Mouse (Mus musculus) heart, adult 2 months (tissue): ENCODE data around the gene Srek1ip1. TPM values are rescaled to one million over a fixed set of nuclear protein-coding genes. Genes with fewer than 3 reads are reported as not detected.

ENCODE experiments used
- DNase-seq, 2 experiments: peaks; one replicate each; pipeline ENCODE4 v3.0.0; 2021
- H3K27ac ChIP-seq: fragments of 200-600 bp; 2 replicates; pipeline ENCODE4 v1.8.1; 2022
- H3K27me3 ChIP-seq: fragments of 200-500 bp; 2 replicates; pipeline ENCODE4 v1.6.1; 2012; ENCODE audit warnings: mild to moderate bottlenecking, low read length, inconsistent platforms, mixed read lengths; ENCODE audit not compliant: control insufficient read depth, insufficient read depth
- H3K36me3 ChIP-seq: fragments of 200-500 bp; 2 replicates; pipeline ENCODE4 v1.6.1; 2012; ENCODE audit warnings: low read length, inconsistent platforms; ENCODE audit not compliant: control insufficient read depth, insufficient read depth
- H3K4me1 ChIP-seq: fragments of 200-500 bp; 2 replicates; pipeline ENCODE4 v1.6.1; 2011; ENCODE audit warnings: low read length; ENCODE audit not compliant: control insufficient read depth, insufficient read depth
- H3K4me3 ChIP-seq: fragments of 200-600 bp; 2 replicates; pipeline ENCODE4 v1.8.1; 2022
- H3K79me2 ChIP-seq: fragments of 200-500 bp; replicated peaks from 2 replicates; pipeline ENCODE4 v1.6.1; 2012; ENCODE audit warnings: mild to moderate bottlenecking, inconsistent platforms, low read length, moderate library complexity, mixed read lengths; ENCODE audit not compliant: control insufficient read depth, insufficient read depth
- H3K9ac ChIP-seq: fragments of 200-500 bp; 2 replicates; pipeline ENCODE4 v1.6.1; 2012; ENCODE audit warnings: low read depth, mild to moderate bottlenecking, control low read depth, inconsistent platforms, low read length, mixed read lengths
- CTCF ChIP-seq: fragments of 200-600 bp; IDR thresholded peaks from 2 replicates; pipeline ENCODE4 v1.8.1; 2022; ENCODE audit warnings: antibody characterized with exemption, mild to moderate bottlenecking, moderate library complexity
- EP300 ChIP-seq: fragments of 200-500 bp; IDR thresholded peaks from 2 replicates; pipeline ENCODE4 v1.6.1; 2011; ENCODE audit warnings: low read depth, low read length, control low read depth; ENCODE audit not compliant: insufficient read depth
- POLR2A ChIP-seq: fragments of 200-500 bp; IDR thresholded peaks from 2 replicates; pipeline ENCODE4 v1.6.1; 2011; ENCODE audit warnings: mild to moderate bottlenecking, low read depth, low read length, control low read depth; ENCODE audit not compliant: insufficient read depth
- WGBS: fragments of 180-500 bp; shearing (Covaris S2); methylation state at CpG from one replicate; pipeline ENCODE4 v1.1.7; 2018; 5-methylcytosine and 5-hydroxymethylcytosine counted together
- intact Hi-C: fragments of 180-260 bp; cut with DNase I; formaldehyde crosslinking; loops from one replicate; pipeline ENCODE4 v1.15.1; 2025
- polyA plus RNA-seq: library from polyadenylated mRNA; depleted of rRNA; stranded (reverse); fragments of >200 nt; gene quantifications from 2 replicates; pipeline ENCODE4 v1.2.3, GENCODE M21; 2012
- total RNA-seq, 2 experiments: library from RNA; stranded (reverse); gene quantifications; 2 replicates each; pipeline ENCODE4 v1.2.3; 2021

The Srek1ip1 gene
- total and polyA plus RNA-seq, 3 experiments = 11.3 to 22.3 (median 21.0) TPM

GRCm38 (mm10) chr13:104843295-104844089, 51.2 kb downstream of the Srek1ip1 start:
- no peak overlapping the region for H3K9ac ChIP-seq
- no peaks in the 10 kb centered on the region for H3K36me3 ChIP-seq
- 71% methylated on average over 11 of the region's 13 CpGs for WGBS
- no peaks in the 10 kb centered on the region for H3K4me1 ChIP-seq
- TF ChIP-seq POLR2A = no peak
- no peak for TF ChIP-seq CTCF
- no peak overlapping the region for H3K27ac ChIP-seq
- no peak overlapping the region for H3K4me3 ChIP-seq
- no peak for DNase-seq
- H3K27me3 ChIP-seq = no peaks in the 10 kb centered on the region
- intact Hi-C loops = no loop called here
- H3K79me2 ChIP-seq = no peaks in the 10 kb centered on the region

- intact Hi-C loops = no loop called here
- Histone ChIP-seq H3K4me3 (no peak overlapping the region), H3K79me2 (no peaks in the 10 kb centered on the region)
These were observed 61.4 kb downstream of the Srek1ip1 start for GRCm38 (mm10) chr13:104853645-104854044.

GRCm38 (mm10) chr13:104863127-104863979, 71.1 kb downstream of the Srek1ip1 start, which contains the start of gene Shisal2b:
Shisal2b (minus strand) TSS chr13:104863893.
- Histone ChIP-seq H3K4me3 (peak within 1 kb of the TSS; percentile 43), H3K4me1 (no peaks in the 10 kb centered on the region), H3K9ac (peak within 1 kb of the TSS; percentile 1; the same call in 1 of the 2 replicates), H3K27me3 (peaks cover 5% of the 10 kb centered on the region), H3K27ac (no peak within 1 kb of the TSS), H3K36me3 (no peaks in the 10 kb centered on the region), H3K79me2 (no peaks in the 10 kb centered on the region)
- DNase-seq = peak; percentile 8 to 28
- no peak for TF ChIP-seq POLR2A
- no peak for TF ChIP-seq EP300
- TF ChIP-seq CTCF = no peak
- 5% methylated on average over 38 of the region's 38 CpGs for WGBS
- intact Hi-C loops = no loop called here

More at GRCm38 (mm10) chr13:104853645-104854044, 61.4 kb downstream of the Srek1ip1 start:
- Histone ChIP-seq H3K36me3 (no peaks in the 10 kb centered on the region), H3K27me3 (no peaks in the 10 kb centered on the region), H3K9ac (no peak overlapping the region), H3K4me1 (no peaks in the 10 kb centered on the region), H3K27ac (no peak overlapping the region)
- TF ChIP-seq EP300 = no peak
- no peak for TF ChIP-seq CTCF
- no peak for DNase-seq
- WGBS = 74% methylated on average over 2 of the region's 2 CpGs

GRCm38 (mm10) chr13:104866726-104867125, 74.4 kb downstream of the Srek1ip1 start:
- no peak for DNase-seq
- Histone ChIP-seq H3K27ac (no peak overlapping the region), H3K27me3 (peaks cover 5% of the 10 kb centered on the region), H3K79me2 (no peaks in the 10 kb centered on the region), H3K4me1 (no peaks in the 10 kb centered on the region), H3K4me3 (no peak overlapping the region), H3K9ac (no peak overlapping the region), H3K36me3 (no peaks in the 10 kb centered on the region)
- TF ChIP-seq CTCF (no peak), POLR2A (no peak), EP300 (no peak)
- 83% methylated on average over 5 of the region's 5 CpGs for WGBS
- intact Hi-C loops = no loop called here

GRCm38 (mm10) chr13:104869907-104870306, 77.6 kb downstream of the Srek1ip1 start:
- TF ChIP-seq CTCF (no peak), EP300 (no peak)
- WGBS = 100% methylated on average over 2 of the region's 2 CpGs
- DNase-seq = no peak

GRCm38 (mm10) chr13:104878508-104878907, 86.2 kb downstream of the Srek1ip1 start:
- H3K9ac ChIP-seq = no peak overlapping the region
- WGBS = 28% methylated on average over 4 of the region's 4 CpGs
- no peaks in the 10 kb centered on the region for H3K79me2 ChIP-seq
- intact Hi-C loops = no loop called here
- no peaks in the 10 kb centered on the region for H3K27me3 ChIP-seq
- no peak overlapping the region for H3K4me3 ChIP-seq
- no peak for TF ChIP-seq EP300
- TF ChIP-seq CTCF = no peak
- TF ChIP-seq POLR2A = no peak
- H3K4me1 ChIP-seq = no peaks in the 10 kb centered on the region
- no peaks in the 10 kb centered on the region for H3K36me3 ChIP-seq
- no peak for DNase-seq
- H3K27ac ChIP-seq = no peak overlapping the region

More at GRCm38 (mm10) chr13:104869907-104870306, 77.6 kb downstream of the Srek1ip1 start:
- no peaks in the 10 kb centered on the region for H3K27me3 ChIP-seq
- no peak overlapping the region for H3K27ac ChIP-seq
- no peak overlapping the region for H3K9ac ChIP-seq
- no peaks in the 10 kb centered on the region for H3K4me1 ChIP-seq
- H3K36me3 ChIP-seq = no peaks in the 10 kb centered on the region
- intact Hi-C loops = no loop called here
- no peak overlapping the region for H3K4me3 ChIP-seq
- no peaks in the 10 kb centered on the region for H3K79me2 ChIP-seq
